Mouse (Mus musculus) layer of hippocampus, adult 9-11 months (tissue): Measurements from ENCODE around the gene Mex3d.

Source experiments
- DNase-seq: peaks from one replicate; pipeline ENCODE4 v3.0.0; 2022

Mex3d gene

DNA sequence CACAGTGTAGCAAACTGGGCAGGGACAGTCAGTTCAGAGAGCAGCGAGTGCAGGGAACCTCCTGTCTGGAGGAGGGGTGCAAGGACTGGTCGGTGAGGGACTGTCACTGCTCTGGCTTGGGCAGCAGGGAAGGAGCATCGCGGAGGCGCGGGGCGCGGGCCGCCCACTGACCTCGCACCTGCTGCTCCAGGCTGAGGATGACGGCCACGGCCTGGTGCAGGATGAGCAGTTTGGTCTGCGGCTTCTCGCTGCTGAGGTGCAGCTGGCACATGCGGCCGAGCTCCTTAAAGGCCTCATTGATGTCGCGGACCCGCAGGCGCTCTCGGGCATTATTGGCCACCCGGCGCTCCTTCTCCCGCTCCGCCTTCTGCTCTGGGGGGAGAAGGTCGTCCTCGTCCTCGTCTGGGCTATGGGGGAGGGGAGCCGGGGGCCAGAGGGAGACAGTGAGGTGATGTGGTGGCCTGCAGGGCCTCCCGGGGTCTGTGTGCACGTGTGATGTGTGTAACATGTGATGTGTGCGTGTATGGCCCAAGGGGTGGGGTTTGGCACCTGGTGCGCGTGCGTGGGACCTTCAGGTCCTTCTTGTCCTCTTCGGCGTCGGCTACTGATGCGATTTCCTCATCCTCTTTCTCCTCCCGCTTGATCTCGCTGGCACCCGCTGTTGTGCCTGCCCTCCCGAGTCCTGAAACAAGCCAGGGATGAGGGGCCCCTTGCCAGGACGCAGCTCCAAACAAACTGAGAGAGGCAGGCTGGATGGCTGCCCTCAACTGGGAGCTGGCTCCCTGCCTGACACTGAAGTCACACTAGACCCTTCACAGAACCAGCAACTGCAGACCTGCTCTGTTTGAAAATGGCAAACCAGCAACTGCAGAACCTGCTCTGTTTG, 25.4 kb upstream of the Mex3d start:
- DNase-seq: peak; percentile 83

DNA sequence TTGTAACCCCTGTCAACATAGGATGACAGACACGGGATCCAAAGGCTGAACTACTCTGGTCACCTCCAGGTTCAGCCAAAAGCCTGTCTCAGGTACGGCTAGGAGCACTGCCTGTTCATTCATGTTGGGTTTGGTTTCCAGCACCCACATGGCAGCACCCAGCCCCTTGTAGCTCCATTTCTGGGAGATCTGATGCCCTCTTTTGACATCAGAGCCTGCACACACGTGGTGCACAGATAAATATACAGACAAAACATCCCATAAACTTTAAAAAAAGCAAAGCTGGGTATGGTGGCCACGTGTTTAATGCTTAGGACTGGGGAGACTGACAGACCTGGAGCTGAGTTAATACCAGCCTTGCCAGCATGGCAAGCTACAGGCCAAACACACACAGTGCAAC, 20.5 kb upstream of the Mex3d start:
- no peak for DNase-seq

DNA sequence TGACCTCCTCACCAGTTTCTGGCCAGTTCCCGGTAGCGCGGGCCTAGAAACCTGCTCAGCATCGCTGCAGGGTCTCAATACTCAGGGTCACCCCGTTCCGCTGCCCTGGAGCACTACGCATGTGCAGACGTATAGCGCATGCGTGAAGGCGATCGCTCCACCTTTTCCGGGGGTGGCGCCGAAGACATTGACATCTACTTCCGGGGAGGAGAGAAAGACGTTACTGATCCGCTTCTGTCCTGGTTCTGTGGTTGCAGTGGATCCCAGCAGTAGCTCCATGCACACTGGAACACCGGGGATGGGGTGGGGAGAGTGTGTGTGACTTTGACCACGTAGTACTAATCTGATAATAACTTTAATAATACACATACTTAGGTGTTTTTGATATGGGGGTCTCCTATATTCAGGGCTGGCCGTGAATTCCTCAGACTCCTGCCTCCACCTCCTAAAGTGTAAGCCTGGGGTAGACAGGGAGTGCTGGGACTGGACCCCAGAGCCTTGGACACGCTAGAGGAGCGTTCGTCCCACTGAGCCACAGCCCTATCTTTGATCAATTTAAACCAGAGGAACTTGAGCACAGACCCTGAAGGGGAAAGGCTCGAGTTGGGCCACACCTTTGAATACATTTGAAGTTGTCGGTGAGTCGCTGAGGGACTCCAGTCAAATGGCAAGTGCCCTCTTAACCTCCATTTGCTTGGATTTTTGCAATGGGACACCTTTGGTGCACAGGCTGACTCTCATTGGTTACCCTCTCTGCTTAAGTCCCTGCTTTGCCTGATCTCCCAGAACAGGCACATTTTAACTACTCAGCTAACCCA, 19.4 kb upstream of the Mex3d start, which contains the start of gene Uqcr11:
Uqcr11 (minus strand) TSS at position 147 of the 818 bp plus-strand sequence.
- DNase-seq: peak; percentile 95

DNA sequence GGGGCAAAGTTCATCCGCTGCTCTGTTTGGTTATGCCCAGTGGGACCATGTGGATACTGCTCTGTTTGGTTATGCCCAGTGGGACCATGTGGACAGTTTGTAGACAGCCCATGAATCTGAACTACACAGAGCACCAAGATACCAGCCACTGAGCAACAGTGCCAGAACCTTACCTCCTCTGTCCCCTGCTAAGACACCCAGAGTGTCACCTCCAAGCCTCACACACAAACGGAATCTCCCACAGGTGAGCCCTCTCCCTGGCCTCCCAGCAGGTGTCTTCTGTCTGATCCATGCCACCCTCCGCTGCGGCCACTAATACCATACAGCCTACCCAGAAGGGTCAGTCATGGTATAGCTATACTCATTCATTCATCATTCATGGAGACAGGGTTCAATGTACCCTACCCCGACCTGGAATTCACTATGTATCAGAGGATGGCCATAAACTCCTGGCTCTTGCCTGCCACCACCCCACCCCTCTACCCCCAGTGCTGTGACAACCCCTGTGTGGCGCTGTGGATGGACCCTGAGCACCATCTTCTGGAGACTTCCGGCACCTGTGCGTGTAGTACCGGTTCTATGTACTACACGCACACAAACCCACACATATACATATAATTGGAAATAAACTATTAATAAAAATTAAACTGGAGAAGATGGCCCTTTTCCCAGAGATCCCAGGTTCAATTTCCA, 18.2 kb upstream of the Mex3d start:
- no peak for DNase-seq

DNA sequence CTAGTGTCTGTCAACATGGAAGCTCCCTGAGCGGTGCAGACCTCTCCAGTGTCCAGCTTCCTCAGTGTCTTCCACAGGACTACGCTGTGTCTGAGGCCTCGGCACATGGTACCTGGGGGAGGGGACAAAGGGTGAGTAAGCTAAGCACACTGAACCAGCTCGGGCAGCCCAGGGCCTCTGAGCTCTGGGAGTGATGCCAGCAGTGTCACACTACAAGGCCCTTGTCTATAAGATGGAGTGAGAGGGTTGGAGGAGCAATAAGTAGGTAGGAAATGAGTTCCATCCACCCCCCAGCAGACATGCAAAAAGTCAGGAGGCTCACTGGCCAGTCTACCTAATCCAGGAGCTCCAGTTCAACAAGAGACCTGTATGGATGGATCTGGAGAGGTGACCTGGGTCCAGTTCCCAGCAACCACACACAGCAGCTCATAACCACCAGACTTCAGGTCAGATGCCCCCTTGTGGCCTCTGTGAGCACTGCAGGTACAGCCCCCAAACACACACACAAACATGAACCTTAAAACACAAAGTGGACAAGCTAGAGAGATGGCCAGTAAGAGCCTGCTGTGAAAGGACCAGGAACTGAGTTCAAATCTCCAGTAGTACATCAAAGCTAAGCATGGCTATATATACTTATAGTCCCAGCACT, 15.7 kb upstream of the Mex3d start:
- no peak for DNase-seq

DNA sequence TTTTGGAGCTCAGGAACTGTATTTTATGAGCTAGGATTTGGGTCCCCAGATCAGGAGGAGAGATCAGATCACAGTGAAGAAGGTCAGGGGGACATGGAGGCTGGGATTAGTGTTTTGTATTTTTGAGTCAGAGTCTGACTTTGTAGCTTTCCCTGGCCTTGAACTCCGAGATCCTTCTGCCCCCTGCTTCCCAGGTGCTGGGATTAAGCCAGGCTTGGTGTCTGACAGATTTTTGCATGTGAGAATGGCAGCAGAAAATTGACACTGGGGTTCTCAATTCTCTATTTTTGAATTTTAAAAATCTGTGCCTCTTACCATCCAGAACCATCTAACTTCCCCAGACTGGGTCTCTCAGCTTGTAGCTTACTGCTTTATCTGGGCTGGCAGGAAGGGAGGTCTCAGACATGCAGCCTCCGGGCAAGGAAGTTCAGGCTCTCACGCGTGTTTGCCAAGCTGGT, 13.3 kb upstream of the Mex3d start:
- DNase-seq: no peak

DNA sequence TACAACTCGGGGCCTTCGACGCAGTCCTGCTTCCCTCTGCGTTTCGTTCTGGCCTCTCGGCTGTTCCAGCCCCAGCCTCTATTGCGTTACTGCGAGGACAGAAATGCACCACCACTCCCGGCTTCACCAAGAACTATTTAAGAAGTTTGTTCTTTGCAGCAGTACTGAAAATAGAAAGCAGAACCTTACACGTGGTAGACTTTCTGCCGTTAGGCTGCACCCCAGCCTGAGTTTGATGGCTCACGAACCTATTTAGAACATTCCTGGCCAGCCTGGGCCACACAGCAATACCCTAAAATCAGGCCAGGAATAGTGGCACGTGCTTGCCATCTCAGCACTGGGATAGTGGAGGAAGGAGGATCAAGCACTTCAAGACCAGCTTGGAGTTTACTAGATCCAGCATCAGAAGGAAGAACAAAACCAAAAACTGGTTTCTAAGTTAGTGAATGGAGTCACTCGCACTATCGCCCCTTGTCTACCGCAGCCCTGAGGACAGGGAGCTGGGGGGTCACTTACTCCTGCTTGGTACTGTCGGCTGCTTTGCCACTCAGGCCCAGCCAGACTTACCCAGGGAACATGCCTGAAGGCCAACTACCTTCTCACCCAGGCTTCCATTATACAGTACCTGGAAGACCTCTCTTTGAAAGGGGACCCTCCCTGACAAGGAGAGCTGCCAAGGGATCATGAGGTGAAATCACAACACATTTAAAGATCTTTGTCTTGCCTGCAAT, 12.7 kb upstream of the Mex3d start:
- no peak for DNase-seq

DNA sequence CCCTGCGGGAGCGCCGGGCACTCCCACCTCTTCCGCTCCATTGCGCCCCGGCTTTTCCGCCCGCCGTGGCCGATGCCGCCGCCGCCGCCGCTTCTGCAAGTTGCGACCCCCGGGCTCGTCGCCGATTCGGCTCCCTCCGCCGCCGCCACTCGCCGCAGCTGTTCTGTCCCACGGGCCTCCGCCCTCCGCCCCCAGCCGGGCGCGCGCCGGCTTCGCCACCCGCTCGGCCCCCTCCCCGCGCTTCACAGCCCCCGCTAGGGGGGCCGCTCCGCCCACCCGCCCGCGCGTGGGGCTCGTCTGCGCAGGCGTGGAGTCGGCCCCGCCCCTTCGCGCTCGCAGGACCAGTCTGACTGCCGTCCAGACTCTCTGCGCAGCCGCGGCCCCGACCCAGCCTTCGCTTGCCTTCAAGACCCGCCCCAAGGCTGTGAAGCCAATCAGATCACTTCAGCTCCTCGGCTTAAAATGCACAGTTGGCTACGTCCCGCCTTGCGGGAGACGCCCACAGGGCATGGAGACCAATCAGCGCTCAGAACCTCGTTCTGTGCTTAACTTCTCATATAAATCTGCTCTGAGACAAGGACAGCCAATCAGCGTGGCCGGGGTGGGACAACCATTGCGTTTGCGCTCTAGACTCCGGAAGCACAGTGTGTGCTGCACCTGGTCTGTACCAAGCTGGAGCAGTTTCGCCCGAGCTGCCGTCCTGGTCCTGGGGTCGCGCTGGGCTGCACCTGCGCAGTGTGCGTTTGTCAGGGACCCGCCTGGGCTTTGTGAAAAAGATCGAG, 11.9 kb upstream of the Mex3d start, which contains the start of gene Mbd3:
Mbd3 (minus strand) TSS at position 360 of the 782 bp plus-strand sequence.
- DNase-seq: peak; percentile 100

DNA sequence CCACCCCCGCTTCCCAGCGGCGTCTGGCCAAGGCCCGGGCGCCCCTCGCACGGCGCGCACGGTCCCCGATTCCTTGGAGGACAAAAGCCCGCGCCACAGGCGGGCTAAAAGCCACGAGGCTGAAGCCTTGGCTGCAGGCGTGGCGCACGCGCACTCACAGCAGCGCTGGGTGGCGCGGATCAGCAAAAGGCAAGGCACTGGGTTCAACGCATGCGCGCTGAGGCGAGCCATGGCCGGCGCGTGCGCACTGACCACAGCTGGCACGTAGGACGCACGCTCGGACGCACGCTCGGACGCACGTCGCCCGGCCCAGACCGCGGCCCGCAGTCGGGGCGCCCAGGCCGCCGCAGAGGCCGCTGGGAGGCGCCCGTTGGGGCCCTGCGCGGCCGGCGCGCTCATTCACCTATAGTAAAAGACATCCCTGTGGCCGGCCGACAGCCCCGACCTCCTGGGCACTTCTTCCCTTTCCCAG, 11.3 kb upstream of the Mex3d start:
- DNase-seq: peak; percentile 98

DNA sequence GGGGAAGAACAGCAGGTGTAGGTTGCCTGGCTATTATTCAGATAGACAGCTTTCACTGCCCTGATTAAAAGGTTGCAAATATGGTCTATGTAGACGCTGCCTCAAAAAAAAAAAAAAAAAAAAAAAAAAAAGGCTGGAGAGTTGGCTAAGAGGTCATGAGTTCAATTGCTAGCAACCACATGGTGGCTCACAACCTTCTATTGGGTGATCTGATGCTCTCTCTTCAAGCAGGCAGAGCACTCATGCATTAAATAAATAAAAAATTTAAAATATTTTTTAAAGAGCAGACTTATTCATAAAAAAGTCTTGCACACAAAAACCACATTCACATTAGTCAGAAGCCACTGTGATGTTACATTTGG, 10.7 kb upstream of the Mex3d start:
- no peak for DNase-seq

DNA sequence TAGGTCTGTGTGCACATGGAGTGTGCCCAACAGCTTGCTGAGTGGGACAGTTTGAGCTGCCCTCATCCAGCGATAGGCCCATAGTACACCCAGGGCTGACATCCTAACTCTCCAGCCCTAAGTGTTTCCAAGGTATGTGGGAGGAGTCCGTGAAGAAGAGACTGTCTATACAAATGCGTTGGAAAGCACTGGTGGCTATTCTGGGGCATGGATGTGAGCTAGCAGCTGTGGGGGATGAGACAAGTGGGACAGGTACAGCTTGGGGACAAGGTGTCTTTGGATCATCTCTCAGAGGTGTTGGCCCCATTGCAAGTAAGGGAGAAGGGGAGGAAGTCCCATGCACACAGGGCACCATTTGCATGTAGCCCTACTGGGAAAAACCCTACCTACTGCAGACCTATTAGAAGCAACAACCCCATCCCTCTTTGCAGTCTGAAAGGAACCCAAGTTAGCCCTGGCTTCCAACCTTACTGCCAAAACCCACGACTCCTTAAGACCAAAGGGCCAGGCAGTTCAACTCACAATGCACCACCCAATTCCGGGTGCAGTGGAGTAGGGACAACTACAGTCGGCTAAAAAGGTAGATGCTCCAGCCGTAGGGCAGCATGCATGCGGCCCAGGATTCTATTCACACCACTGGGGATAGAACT, 10.2 kb upstream of the Mex3d start:
- no peak for DNase-seq

DNA sequence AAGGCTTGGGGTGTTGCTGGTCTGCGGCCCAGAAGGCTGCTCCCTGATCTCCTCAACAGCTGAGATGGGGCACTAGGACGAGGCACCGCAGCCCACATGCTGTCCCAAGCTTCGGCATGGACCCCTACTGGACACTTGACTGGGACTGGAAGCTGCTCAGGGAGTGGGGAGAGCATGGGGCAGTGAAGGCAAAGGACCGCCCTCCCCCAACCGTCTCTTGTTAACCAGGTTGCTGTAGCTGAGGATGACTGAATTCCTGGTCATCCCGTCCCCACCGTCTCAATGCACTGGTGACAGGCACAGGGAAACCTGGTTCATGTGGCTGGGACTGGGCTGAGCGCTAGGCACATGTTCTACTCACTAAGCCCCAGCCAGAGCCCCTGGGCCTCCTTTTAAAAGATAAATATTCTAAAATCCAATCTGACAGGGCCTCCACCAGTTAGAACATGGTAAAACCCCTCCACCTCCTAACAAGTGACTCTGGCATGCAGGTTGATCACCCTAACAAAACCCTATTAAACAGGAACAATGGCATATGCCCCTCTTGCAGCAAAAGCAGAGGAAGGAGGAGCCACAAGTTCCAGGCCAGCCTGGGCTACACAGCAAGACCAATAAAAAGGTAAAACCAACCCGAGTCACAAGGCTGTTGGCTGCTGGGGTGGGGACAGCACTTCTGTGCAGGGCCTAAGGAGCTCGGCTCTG, 9.5 kb upstream of the Mex3d start:
- no peak for DNase-seq

DNA sequence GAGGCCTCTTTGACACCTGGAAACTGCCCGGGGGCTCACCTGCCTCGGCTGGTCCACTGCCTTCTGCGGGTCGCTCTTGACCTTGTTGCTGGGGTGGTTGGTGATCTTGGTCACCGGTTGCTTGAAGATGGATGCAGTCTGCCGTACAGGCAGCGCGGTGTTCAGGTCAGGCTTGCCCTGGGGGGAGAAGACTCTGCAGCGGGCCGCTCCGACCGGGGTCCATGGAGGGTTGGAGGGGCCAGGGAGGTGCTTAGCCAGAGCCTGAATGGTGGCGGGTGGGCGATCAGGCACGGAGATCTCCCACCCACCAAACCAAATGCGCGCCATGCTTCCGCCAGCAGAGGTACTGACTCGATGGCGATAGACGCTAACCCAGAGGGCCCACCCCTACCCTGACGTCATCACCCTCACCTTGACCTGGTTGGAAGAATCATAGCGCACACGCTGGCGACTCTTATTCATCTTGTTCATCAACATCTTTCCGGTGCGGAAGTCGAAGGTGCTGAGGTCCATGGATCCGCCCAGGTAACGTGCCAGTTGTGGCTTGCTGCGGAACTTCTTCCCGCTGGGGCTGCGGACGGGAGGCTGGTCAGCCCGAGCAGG, 7.7 kb upstream of the Mex3d start:
- DNase-seq: no peak

DNA sequence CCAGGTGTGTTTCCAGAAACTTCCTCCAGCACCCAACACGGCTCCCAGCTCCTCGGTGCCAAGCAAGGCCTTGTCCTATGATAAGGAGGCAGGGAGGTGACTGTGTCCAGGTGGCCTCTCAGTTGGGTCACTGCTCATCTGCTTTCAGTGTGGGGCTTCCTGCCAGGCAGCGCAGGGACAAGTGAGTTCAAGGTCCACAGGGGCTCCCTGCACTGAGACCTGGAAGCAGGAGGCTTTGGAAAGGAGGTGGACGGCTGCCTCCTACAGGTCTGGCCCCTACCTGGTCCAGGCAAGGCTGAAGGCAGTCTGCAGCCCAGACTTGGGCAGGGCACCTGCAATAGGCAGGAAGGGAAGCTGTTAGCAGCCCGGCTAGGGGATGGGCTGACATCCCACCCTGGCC, 5.2 kb upstream of the Mex3d start:
- no peak for DNase-seq

DNA sequence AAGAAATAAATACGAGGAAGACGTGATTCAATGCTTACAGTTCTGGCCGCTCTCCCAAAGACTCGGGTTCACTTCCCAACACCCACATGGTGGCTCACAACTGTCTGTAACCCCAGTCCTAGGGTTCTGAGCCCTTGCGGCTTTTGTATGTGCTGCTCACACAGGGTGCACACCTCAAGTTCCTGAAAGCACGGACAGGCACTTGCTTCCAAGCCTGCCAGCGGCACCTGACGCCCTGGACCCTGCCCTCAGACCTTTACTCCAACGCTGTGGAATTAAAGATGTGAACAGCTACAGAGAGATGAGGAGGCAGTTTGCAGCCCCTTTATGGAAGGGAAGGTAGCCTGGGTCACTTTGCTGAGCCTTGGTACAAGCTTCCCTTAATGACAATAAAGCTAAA, 3.2 kb upstream of the Mex3d start:
- DNase-seq: no peak

DNA sequence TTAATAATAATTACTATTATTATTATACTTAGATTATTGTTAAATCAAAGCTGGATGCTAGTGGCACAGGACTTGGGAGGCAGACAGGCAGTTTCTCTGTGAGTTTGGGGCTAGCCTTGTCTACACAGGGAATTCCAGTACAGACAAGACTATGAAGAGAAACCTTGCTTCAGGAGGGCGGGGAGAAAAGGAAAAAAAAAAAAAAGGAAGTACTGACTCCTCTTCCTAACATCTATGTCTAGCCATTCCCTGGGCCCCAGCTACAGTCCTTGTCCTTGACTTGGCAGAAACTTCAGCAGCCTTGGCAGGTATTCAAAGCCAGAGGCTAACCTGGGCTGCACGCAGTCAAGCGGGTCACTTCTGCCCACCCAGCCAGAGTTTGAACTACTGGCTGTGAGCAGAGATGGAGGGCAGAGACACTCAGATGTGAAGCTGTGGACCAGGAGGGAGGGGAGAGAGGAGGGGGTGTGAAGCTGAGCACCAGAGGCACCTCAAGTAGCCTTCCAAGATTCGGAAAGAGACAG, 1.8 kb upstream of the Mex3d start:
- no peak for DNase-seq

DNA sequence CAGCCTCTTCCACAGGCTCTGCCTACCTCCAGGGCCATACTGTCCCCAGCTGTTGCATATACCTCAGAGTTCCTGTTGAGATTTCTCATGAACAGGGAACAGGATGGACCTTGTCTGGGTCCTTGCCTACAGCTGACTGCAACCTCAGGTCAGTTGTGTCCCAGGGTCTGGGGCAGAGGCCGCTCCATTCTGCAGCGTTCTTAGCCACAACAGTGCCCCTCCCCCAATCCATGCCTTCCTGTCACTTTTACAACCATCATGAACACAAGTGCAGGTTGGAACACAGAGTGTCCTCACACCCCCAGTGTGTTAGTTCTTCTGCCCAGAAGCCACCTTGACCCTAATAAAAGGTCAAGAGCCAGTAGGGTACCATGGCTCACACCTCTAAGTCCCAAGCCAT, 1.3 kb upstream of the Mex3d start:
- no peak for DNase-seq

DNA sequence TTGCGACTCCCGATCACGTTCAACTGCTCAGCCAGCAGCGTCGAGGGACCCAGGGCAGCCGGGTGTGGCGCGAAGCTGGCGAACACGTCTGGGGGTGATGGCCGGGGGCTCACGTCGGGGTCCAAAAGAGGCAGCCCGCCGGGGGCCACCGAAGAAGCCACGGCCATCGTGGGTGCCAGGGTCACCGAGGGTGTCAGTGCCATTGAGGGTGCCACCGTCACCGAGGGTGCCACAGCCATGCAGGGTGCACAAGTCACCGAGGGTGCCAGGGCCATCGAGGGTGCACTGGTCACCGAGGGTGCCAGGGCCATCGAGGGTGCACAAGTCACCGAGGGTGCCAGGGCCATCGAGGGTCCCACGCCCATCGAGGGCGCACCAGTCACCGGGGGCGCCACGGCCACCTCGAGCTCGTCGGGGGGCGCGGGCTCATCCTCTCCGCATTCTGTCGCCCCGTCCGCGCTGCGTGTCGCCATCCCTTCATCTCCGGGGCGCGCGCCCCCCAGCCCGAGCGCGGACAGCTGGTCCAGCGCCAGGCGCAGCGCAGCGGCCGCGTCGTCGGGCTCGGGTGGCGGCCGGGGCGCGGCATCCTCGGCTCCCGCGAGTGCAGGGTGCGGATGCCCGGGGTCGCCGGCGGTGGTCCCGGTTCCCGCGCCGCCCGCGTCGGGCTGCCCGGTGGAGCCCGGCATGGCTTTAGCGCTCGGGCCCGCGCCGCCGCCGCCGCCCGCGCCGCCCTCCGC, 556 bp downstream of the Mex3d start:
- no peak for DNase-seq
